ENCODE assay signal across 8 mouse cellular contexts in the genomic region with DNA sequence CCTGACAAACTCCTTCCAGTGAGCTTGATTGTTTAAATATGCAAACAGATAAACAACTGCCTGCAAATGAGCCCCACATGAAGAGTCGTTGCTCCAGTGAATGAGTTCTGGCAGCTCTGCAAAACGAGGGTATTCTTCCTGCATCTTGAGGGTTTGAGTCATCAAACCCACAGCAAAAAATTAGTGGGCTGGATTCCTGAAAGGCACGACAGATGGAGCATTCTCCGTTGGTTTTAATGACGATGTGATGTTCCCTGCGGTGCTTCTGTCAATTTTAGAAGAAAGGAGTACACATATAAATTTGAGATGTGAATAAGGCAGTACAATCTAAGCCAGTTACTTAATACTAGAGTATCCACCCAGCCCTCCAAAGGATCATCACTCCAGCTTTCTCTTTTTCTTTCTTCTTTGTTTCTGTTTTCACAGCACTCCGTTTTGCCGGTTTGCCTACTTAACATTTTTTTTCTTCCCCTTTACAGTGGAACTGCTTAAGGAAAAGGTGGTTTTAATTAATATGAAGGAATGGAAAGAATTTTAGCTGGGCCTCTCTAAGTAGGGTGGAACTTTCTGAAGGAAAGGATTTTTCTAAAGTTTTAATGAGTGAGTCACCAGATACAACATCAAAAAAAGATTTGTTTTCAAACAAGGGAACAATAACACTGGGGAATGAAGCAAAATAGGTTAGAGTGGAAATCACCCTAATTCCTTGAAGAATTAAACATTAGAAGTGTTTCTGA. TPM values are rescaled to one million over a fixed set of nuclear protein-coding genes. Genes with fewer than 3 reads are reported as not detected.
DNase-seq lines count a peak whose midpoint lies in the region; ATAC-seq and TF ChIP-seq lines count a peak whose summit lies in the region.

No protein-coding gene starts in this region.

- no peaks in the 10 kb centered on the region for H3K9me3 ChIP-seq in forebrain, embryonic 15.5 days
- H3K9me3 ChIP-seq in neural tube, embryonic 15.5 days (replicated peaks), result peaks cover 5% of the 10 kb centered on the region; the same call in 1 of the 2 replicates

- DNase-seq in NIH3T3 (ENCODE audit: low read depth), result peak; percentile 42
- peak; percentile 49 for DNase-seq in cerebellum, adult 11-12 months
- DNase-seq in left cerebral cortex, adult 2 months (ENCODE audit: extremely low spot score in 1 of 2, low spot score in 2 of 2), result peak; percentile 52 to 53
- no peak for DNase-seq in kidney, postnatal 36 days
- DNase-seq in urinary bladder, postnatal 10 days (ENCODE audit: low spot score), result no peak
- no peak for DNase-seq in kidney, adult 11 months

- H3K4me3 ChIP-seq in forebrain, embryonic 15.5 days, result no peak overlapping the region
- peak overlapping the region; percentile 46; the same call in 1 of the 2 replicates for H3K4me3 ChIP-seq in left cerebral cortex, adult 2 months
- H3K4me3 ChIP-seq in neural tube, embryonic 15.5 days (replicated peaks), result no peak overlapping the region

- ATAC-seq in forebrain, embryonic 15.5 days (replicated peaks), result peak; percentile 7; the same call in 1 of the 2 replicates
- ATAC-seq in neural tube, embryonic 15.5 days (ENCODE audit: low FRiP score), result no peak

- H3K9ac ChIP-seq in forebrain, embryonic 15.5 days (replicated peaks), result no peak overlapping the region
- no peak overlapping the region for H3K9ac ChIP-seq in neural tube, embryonic 15.5 days (replicated peaks)

- 2% methylated on average over 8 of the region's 8 CpGs for WGBS in forebrain, embryonic 15.5 days
- 8% methylated on average over 8 of the region's 8 CpGs for WGBS in neural tube, embryonic 15.5 days

- H3K27me3 ChIP-seq in forebrain, embryonic 15.5 days, result no peaks in the 10 kb centered on the region
- H3K27me3 ChIP-seq in neural tube, embryonic 15.5 days (replicated peaks), result no peaks in the 10 kb centered on the region

- H3K4me2 ChIP-seq in forebrain, embryonic 15.5 days (replicated peaks), result peak overlapping the region; percentile 64; the same call in 1 of the 2 replicates
- H3K4me2 ChIP-seq in neural tube, embryonic 15.5 days, result peak overlapping the region; percentile 74

- TF ChIP-seq CTCF in left cerebral cortex, adult 2 months (IDR thresholded peaks at IDR 0.05), result no peak

- intact Hi-C loops in left cerebral cortex, adult 2 months (cut with DNase I), result loop anchor here (2.0 kb wide), 1 partner anchor 400 kb away; no protein-coding TSS in a partner anchor

- no peaks in the 10 kb centered on the region for H3K36me3 ChIP-seq in forebrain, embryonic 15.5 days
- no peaks in the 10 kb centered on the region for H3K36me3 ChIP-seq in neural tube, embryonic 15.5 days

- H3K27ac ChIP-seq in forebrain, embryonic 15.5 days (replicated peaks), result peak overlapping the region; percentile 65
- H3K27ac ChIP-seq in left cerebral cortex, adult 2 months, result peak overlapping the region; percentile 99
- H3K27ac ChIP-seq in neural tube, embryonic 15.5 days (replicated peaks), result peak overlapping the region; percentile 91; the same call in 1 of the 2 replicates

- peaks cover 18% of the 10 kb centered on the region for H3K4me1 ChIP-seq in forebrain, embryonic 15.5 days
- H3K4me1 ChIP-seq in neural tube, embryonic 15.5 days, result peaks cover 16% of the 10 kb centered on the region

RNA-seq across cellular contexts. Expression of a gene that starts 1.1 kb away (rescaled TPM):
- polyA plus RNA-seq in forebrain, embryonic 15.5 days (2015; fragmentation: Nextera tagmentation; extraction: Ambion mirVana), result 0.18 and 0.32 TPM in 2 replicates
- total RNA-seq in left cerebral cortex, adult 2 months (2021), result 1 to 10 TPM; 4.1 to 5.5 TPM
- 1.0 and 1.3 TPM in 2 replicates for polyA plus RNA-seq in neural tube, embryonic 15.5 days (2015; fragmentation: Nextera tagmentation; extraction: Ambion mirVana)

Comparison
In these comparisons a context has a peak if more than half of its experiments do, and no peak if none do; other contexts are left out.
1. DNase-seq: peak in NIH3T3 (single experiment), cerebellum, adult 11-12 months (single experiment) and left cerebral cortex, adult 2 months (2 of 2); none in kidney, postnatal 36 days (0 of 2), urinary bladder, postnatal 10 days (single experiment) and kidney, adult 11 months (single experiment).
2. Peak in every context shown above with its lines, with median percentiles within 50 percentile points of each other: H3K27ac ChIP-seq.